Mouse (Mus musculus) hematopoietic stem cell, adult 5-6 weeks (primary cell): Measurements from ENCODE around the gene Cnnm4. TPM values are rescaled to one million over a fixed set of nuclear protein-coding genes. Genes with fewer than 3 reads are reported as not detected.

ENCODE experiments used
- ATAC-seq, 2 experiments: fragments of 125-278 bp in 1 of 2; replicated peaks in 1 of 2; 2 replicates each; pipeline ENCODE4 v1.8.0; 2016 to 2017; ENCODE audit warnings: inconsistent platforms in 2 of 2, mild to moderate bottlenecking in 2 of 2, moderate number of reproducible peaks in 2 of 2, low read depth in 1 of 2, moderate TSS enrichment in 1 of 2; ENCODE audit not compliant: low FRiP score in 2 of 2, poor library complexity in 2 of 2, severe bottlenecking in 2 of 2, insufficient read depth in 1 of 2, low TSS enrichment in 1 of 2
- total RNA-seq: library from RNA; stranded (forward); fragments of 172-1452, 232-1000 nt; gene quantifications from 2 replicates; pipeline ENCODE4 v1.2.3, GENCODE M21; 2017

Cnnm4 gene
- total RNA-seq, 1 experiment from 2014 or later, result 9.6 TPM

GRCm38 (mm10) chr1:36547981-36548598, 76.7 kb downstream of the Cnnm4 start:
- ATAC-seq, result no peak

GRCm38 (mm10) chr1:36548771-36549170, 77.4 kb downstream of the Cnnm4 start:
- no peak for ATAC-seq

- ATAC-seq, result no peak
Measured at GRCm38 (mm10) chr1:36549491-36549890, 78.1 kb downstream of the Cnnm4 start.

- no peak for ATAC-seq
Measured at GRCm38 (mm10) chr1:36550075-36550863, 78.8 kb downstream of the Cnnm4 start.

GRCm38 (mm10) chr1:36551904-36552303, 80.5 kb downstream of the Cnnm4 start:
- no peak for ATAC-seq

- ATAC-seq, result no peak
Measured at GRCm38 (mm10) chr1:36552506-36552905, 81.1 kb downstream of the Cnnm4 start.

GRCm38 (mm10) chr1:36554633-36555399, 83.4 kb downstream of the Cnnm4 start:
- no peak for ATAC-seq

GRCm38 (mm10) chr1:36555798-36556395, 84.5 kb downstream of the Cnnm4 start:
- no peak for ATAC-seq

- peak; percentile 64 for ATAC-seq
Measured at GRCm38 (mm10) chr1:36556553-36557456, 85.4 kb downstream of the Cnnm4 start.

GRCm38 (mm10) chr1:36557457-36558011, 86.1 kb downstream of the Cnnm4 start:
- ATAC-seq, result peak; percentile 14 to 25; a peak in 3 of 4 replicates

Other genes with a start within 250 kb of the Cnnm4 start
- gene Uggt1, start 226.9 kb upstream of the Cnnm4 start, total RNA-seq, result 76.5 and 89.6 TPM in 2 replicates
- 64.3 and 66.8 TPM in 2 replicates for gene Neurl3, start 196.9 kb upstream of the Cnnm4 start, total RNA-seq
- 33.3 and 38.5 TPM in 2 replicates for gene Arid5a, start 163.9 kb upstream of the Cnnm4 start, total RNA-seq
- gene Kansl3, start 102.4 kb upstream of the Cnnm4 start, total RNA-seq, result 47.4 and 47.8 TPM in 2 replicates
- gene Fer1l5, start 99.3 kb upstream of the Cnnm4 start, total RNA-seq, result not detected in 2 replicates
- gene Lman2l, start 26.3 kb upstream of the Cnnm4 start, total RNA-seq, result 5.6 and 7.1 TPM in 2 replicates
- 9.4 and 14.3 TPM in 2 replicates for gene Cnnm3, start 40.2 kb downstream of the Cnnm4 start, total RNA-seq
- gene Ankrd23, start 65.3 kb downstream of the Cnnm4 start, total RNA-seq, result 8.9 and 12.8 TPM in 2 replicates
- gene Gm42417, start 67.8 kb downstream of the Cnnm4 start, total RNA-seq, result 2.7 and 4.4 TPM in 2 replicates
- 4.7 and 9.0 TPM in 2 replicates for gene Ankrd39, start 75.8 kb downstream of the Cnnm4 start, total RNA-seq
- 1.9 and 3.7 TPM in 2 replicates for gene Sema4c, start 86.7 kb downstream of the Cnnm4 start, total RNA-seq
- gene Fam178b, start 211.6 kb downstream of the Cnnm4 start, total RNA-seq, result not detected in 2 replicates
- 317 and 437 TPM in 2 replicates for gene Cox5b, start 219.8 kb downstream of the Cnnm4 start, total RNA-seq
- not detected in 2 replicates for gene 4933424G06Rik, start 238.5 kb downstream of the Cnnm4 start, total RNA-seq
- gene Actr1b, start 242.8 kb downstream of the Cnnm4 start, total RNA-seq, result 45.0 and 61.4 TPM in 2 replicates